Comparison of ENCODE assay signal across 19 mouse cellular contexts in the genomic region with DNA sequence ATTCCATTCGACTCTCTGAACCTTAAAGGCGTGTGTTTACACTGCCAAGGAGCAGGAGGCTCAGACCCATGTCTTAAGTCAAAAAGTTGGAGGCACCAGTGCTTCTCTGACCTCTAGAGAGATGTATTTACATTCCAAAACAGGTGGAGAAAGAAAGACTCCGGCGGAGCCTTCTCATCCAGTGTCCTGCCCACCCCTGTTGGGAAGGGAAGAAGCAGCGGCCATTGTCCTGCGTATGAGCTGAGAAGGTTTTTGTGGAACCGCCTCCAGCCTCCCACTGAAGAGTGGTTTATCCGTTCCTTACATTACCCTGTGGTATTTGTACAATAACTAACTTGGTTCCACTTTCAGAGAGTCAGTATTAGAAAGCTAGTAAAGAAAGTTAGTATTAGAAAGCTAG.
"Had no signal": no experiment of that assay in that cellular context is flagged by ENCODE, and none has a peak within 500 bp of the region (broad histone marks: within the 10 kb centered on the region; RNA-seq: fewer than 3 reads in every experiment).

No protein-coding gene starts in this region.

- H3K4me3 ChIP-seq: lung, embryonic 15.5 days; midbrain, embryonic 10.5 days; midbrain, embryonic 12.5 days; myocyte; neural tube, embryonic 13.5 days; neural tube, embryonic 15.5 days had no signal

- H3K36me3 ChIP-seq: lung, embryonic 15.5 days; midbrain, embryonic 10.5 days; midbrain, embryonic 12.5 days; neural tube, embryonic 13.5 days; neural tube, embryonic 15.5 days had no signal

- DNase-seq: liver, postnatal 0 days; lung, adult 2 months; lung, postnatal 14 days; lung, postnatal 36 days; midbrain, embryonic 14.5 days; retina, postnatal 1 day; right cerebral cortex, adult 18-20 months; right cerebral cortex, postnatal 25 days; right cerebral cortex, postnatal 4 days; spleen, adult 18-20 months; thymus, adult 18-20 months; thymus, postnatal 14 days; thymus, postnatal 36 days had no signal

- H3K9me3 ChIP-seq: lung, embryonic 15.5 days; midbrain, embryonic 10.5 days; midbrain, embryonic 12.5 days; neural tube, embryonic 13.5 days; neural tube, embryonic 15.5 days had no signal

- H3K27me3 ChIP-seq: lung, embryonic 15.5 days had no signal

- H3K4me1 ChIP-seq: lung, embryonic 15.5 days had no signal
